Mouse (Mus musculus) spleen, postnatal 10 days (tissue): ENCODE results near the gene Sh2d6.

ENCODE experiments used
- DNase-seq, 2 experiments: peaks; one replicate each; pipeline ENCODE4 v3.0.0; 2021 to 2022; ENCODE audit warnings: low spot score in 2 of 2

Sh2d6 gene

GRCm38 (mm10) chr6:72521607-72522006 is at the start of gene Sh2d6:
Sh2d6 (minus strand) TSS chr6:72521707.
- DNase-seq = no peak

- no peak for DNase-seq
Measured at GRCm38 (mm10) chr6:72570644-72571397, 49.3 kb upstream of the Sh2d6 start.

GRCm38 (mm10) chr6:72568736-72569135 is 47.2 kb upstream of the Sh2d6 start:
- DNase-seq = no peak

- no peak for DNase-seq
Measured at GRCm38 (mm10) chr6:72567508-72567907, 46.0 kb upstream of the Sh2d6 start.

- peak; percentile 75 to 88 for DNase-seq
Measured at GRCm38 (mm10) chr6:72566044-72566443, 44.5 kb upstream of the Sh2d6 start.

- no peak for DNase-seq
Measured at GRCm38 (mm10) chr6:72565506-72565905, 44.0 kb upstream of the Sh2d6 start.

- no peak for DNase-seq
Measured at GRCm38 (mm10) chr6:72562894-72563293, 41.4 kb upstream of the Sh2d6 start.

GRCm38 (mm10) chr6:72562486-72562885 is 41.0 kb upstream of the Sh2d6 start:
- no peak for DNase-seq

- no peak for DNase-seq
Measured at GRCm38 (mm10) chr6:72560801-72561200, 39.3 kb upstream of the Sh2d6 start.

GRCm38 (mm10) chr6:72553079-72553412 is 31.5 kb upstream of the Sh2d6 start:
- DNase-seq = no peak

GRCm38 (mm10) chr6:72552171-72553078 is 30.9 kb upstream of the Sh2d6 start:
- peak in 1 of 2 experiments; percentile 48 for DNase-seq

- no peak for DNase-seq
Measured at GRCm38 (mm10) chr6:72550503-72551100, 29.1 kb upstream of the Sh2d6 start.

GRCm38 (mm10) chr6:72550025-72550424 is 28.5 kb upstream of the Sh2d6 start:
- DNase-seq = no peak

GRCm38 (mm10) chr6:72549041-72549580 is 27.6 kb upstream of the Sh2d6 start:
- peak; percentile 51 to 75 for DNase-seq

- no peak for DNase-seq
Measured at GRCm38 (mm10) chr6:72547862-72548261, 26.4 kb upstream of the Sh2d6 start.

GRCm38 (mm10) chr6:72547121-72547520 is 25.6 kb upstream of the Sh2d6 start:
- no peak for DNase-seq

- no peak for DNase-seq
Measured at GRCm38 (mm10) chr6:72545377-72545776, 23.9 kb upstream of the Sh2d6 start.

- peak; percentile 36 to 73 for DNase-seq
Measured at GRCm38 (mm10) chr6:72544283-72544987, 22.9 kb upstream of the Sh2d6 start, which contains the start of gene Capg. Capg (plus strand) TSS chr6:72544391.

- DNase-seq = no peak
Measured at GRCm38 (mm10) chr6:72543265-72543850, 21.9 kb upstream of the Sh2d6 start.

GRCm38 (mm10) chr6:72538562-72539031 is 17.1 kb upstream of the Sh2d6 start:
- DNase-seq = peak; percentile 59 to 83

GRCm38 (mm10) chr6:72537998-72538500 is 16.5 kb upstream of the Sh2d6 start:
- no peak for DNase-seq
